Mouse (Mus musculus) embryo, embryonic 10.5 days (tissue): ENCODE results near the gene Twsg1.

ENCODE experiments used
- DNase-seq: peaks from one replicate; pipeline ENCODE4 v3.0.0-alpha.2; 2015; ENCODE audit warnings: low spot score

The Twsg1 gene

DNA sequence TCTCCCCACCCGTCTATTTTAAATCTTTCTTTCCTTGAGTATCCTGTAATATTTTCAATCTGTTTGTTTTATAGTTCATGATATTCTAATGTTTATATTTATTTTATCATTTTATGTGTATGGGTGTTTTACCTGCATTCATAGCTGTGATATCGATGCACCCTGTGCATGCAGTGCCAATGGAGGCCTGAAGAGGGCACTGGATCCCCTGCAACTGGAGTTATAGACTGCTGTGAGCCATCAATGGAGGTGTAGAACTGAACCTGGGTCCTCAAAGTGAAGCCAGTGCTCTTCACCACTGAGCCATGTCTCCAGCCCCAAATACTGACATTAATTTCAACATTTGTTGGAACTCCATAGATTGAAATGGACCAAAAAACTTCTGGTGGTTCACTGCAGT, 17.3 kb downstream of the Twsg1 start:
- DNase-seq: no peak

DNA sequence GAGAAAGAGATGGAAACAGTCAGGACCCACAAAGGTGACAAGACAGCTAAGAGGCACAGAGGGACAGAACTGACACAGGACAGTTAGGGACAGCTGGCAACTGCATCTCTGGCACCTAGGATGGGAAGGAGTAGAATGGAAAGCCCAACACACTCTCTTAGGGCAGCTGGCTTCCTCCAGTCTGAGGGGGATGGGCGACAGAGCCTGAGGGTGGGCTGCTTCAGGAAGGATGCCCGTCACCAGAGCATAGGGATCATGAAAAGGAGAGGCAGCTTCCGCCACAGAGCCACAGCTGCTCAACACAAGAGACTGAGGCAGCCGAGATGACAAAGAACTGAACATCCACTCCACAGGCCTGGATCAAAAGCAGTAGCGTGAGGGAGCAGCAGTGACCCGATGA, 19.5 kb downstream of the Twsg1 start:
- DNase-seq: peak; percentile 32

DNA sequence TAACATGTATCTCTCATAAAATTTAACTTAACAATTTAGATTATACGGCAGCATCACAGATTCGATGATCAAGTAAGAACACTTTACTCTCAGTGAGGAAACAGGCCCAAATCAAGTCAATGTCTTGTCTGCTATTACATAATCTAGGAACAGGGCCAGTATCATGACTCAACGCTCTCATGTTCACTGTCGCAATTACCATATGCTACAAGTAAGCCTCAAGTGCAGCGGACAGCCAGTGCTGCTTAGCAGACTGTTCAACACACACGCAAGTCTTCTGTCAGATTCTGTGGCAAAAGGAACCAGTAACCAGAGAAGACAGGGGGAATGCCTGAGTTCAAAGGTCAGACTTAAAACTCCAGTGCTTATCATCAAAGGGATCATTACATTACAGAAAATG, 20.1 kb downstream of the Twsg1 start:
- no peak for DNase-seq

DNA sequence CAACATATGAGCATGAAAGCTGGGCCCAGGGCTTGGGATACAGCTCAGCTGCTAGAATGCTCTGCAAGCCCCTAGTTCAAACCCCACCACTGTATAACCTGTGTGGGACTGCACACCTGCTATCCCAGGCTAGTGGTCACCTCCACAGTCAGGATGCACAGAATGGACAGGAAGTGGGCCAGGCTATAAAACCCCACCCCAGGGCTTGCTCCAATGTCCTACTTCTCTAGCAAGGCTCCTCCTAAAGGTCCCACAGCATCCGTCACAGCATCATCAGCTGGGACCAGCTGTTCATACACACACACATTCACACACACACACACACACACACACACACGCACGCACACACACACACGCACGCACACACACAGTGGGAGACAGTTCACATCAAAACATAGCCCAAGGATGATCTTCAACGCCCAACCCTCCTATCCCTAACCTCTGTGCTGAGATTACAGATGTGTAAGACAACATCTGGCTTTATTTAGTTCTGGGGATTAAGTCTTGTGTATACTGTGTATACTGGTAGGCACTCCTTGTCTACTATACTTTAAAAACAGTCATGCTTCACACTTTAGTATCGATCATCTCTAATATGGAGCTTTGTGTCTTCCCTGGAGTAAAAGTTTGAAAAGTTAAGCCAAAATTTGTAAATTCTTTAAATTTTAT, 20.7 kb downstream of the Twsg1 start:
- DNase-seq: no peak

DNA sequence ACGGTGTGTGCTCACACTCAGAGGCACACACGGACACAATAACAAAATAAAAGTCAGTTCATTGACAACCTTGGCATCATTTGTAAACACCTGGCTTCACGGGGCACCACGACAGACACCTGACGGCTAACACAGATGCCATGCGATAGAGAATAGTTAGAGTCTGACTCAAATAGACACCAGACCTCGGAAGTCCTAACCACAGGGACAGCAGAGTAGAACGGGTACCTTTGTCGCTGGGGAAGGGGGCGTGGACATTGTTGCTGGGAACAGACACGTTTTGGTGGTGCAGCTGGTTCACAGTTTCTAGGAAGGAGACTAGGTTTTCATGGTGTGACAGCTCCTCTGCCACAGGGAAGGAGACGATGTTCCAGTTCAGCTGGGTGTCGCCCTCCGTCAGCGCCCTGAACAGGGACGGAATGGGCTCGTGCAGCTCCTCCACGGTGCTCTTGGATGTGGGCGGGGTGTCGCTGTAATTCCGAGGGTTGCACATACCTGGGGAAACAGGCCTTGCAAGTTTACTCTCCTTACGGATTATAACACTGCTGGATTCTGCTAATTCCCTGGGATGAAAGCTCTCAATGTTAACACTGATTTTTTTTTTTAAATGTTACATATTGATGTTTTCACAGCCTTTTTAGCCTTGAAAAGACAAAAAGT, 21.6 kb downstream of the Twsg1 start:
- no peak for DNase-seq

DNA sequence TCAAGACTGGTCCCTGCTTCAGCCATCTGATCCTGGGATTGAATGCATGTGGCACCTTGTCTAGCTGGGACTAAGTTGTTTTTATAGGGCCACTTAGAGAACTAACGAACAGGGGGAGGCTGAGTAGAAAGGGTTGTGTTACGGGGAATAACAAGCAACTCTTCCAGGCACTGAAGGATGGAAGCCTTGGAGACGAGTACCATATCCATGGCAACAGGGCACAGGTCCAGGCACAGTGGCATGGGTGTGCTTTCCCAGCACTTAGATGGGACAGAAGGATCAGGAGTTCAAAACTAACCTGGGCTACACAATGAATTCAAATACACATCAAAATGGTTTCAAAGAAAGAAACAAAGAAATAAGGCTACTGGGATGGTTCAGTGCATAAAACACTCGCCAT, 23.9 kb downstream of the Twsg1 start:
- DNase-seq: no peak

DNA sequence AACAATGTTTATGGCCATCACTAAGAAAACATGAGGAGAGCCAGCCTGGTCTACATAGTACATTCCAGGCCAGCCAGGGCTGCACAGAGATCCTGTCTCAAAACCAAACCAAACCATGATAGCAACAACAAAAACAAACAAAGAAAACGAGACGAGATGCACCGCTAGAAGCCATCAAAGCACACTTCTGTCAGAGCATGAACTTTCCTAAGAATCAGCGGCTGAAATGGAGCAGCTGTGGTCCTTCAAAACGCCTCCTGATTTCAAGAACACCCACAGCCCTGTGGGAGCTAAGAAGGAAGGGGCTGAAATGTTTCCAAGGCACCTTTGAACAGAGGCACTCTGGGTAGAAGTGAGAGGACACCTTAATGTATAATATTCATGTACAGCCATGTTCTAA, 26.8 kb downstream of the Twsg1 start:
- DNase-seq: no peak

DNA sequence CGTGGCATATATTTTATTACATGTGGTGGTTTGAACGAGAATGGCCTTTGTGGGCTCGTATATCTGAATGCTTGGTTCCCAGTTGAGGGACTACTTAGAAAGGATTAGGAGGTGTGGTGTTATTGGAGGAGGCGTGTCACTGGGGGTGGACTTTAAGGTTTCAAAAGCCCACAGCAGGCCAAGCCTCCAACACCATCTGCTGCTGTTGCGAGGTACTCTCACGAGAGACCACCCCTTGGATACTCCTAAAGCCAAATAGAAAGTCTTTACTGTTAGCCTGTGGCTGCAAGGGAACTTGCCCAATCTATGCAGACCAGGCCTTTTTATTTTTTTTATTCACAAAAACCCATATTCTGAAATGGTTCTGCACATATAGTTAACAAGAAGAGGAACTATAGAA, 29.1 kb downstream of the Twsg1 start:
- DNase-seq: no peak

DNA sequence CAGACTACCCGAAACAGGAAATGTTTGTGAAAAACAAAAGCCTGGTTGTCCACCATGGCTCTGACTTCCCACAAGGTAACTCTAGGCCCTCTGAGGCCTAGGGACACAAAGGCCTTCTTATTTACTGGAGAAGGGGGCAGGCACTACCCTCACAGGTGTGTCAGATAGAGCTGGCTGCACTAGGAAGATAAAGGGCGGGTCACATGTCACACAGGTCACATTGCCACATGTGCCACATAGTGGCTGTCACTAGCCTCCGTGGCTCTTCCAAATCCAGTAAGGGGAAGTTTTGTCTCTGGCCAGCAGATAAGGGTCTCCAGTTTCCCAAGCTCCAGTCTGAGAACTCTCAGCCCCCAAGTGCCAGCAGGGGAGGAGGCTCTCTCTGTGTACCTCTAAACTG, 31.8 kb downstream of the Twsg1 start:
- no peak for DNase-seq

DNA sequence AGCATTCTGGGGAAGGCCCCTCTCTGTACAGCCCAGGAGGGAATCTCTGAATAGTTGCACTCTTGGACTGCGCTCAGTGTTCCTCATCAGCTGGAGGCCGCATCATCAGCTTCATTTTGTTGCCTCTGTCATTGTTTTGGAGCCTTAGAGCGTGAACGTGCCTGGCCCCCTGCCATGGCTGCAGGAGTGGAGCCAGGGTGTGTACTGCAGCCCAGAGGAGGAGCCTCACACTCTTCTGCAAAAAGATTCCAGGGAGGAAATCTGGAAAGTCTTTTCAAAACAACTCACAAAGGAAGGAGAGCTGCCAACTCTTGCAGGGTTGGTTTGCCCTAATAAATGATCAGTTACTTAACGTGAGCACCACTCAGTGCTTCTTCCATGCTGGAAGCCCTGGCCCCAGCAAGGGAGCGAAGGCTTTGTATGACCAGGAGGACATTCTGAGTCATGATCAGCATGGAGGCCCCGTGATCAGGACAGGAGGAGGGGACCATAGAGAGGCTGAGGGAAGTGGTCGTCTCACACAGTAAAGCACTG, 34.8 kb downstream of the Twsg1 start:
- DNase-seq: no peak

DNA sequence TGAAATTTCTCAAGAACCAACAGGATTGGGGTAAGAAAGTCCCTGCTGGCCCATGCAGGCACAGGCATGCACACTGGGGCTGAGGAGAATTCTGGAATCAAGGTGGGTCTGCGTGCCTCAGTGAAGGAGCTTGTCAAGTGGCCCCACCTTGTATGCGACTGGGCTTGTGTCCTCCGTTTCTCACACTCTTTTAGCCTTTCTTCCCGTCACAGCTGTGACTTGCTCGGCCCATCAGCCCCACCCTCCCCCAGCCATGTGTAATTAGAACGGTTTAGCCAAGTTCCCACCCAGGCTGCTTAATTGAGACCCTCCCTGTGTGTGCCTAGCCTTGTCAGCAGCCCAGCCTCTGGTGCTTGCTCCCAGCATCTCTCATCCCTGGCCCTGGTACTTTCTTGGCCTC, 36.9 kb downstream of the Twsg1 start:
- no peak for DNase-seq

DNA sequence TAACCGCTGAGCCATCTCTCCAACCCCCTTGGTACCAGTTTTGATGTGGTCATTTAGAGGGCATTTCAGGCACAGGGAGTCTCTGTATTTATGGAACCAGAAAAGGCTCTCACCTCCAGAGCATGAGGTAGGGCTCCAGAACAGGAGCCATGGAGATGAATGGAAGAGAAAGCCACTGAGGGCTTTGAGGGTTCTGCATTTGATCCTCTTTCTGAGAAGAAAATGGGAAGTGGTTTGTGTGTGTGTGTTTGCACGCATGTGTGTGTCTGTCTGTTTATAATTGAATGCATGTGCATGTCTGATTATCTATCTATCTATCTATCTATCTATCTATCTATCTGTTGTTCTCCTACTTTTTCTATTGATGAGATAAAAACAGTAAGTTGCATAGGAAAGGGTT, 38.8 kb downstream of the Twsg1 start:
- DNase-seq: no peak

DNA sequence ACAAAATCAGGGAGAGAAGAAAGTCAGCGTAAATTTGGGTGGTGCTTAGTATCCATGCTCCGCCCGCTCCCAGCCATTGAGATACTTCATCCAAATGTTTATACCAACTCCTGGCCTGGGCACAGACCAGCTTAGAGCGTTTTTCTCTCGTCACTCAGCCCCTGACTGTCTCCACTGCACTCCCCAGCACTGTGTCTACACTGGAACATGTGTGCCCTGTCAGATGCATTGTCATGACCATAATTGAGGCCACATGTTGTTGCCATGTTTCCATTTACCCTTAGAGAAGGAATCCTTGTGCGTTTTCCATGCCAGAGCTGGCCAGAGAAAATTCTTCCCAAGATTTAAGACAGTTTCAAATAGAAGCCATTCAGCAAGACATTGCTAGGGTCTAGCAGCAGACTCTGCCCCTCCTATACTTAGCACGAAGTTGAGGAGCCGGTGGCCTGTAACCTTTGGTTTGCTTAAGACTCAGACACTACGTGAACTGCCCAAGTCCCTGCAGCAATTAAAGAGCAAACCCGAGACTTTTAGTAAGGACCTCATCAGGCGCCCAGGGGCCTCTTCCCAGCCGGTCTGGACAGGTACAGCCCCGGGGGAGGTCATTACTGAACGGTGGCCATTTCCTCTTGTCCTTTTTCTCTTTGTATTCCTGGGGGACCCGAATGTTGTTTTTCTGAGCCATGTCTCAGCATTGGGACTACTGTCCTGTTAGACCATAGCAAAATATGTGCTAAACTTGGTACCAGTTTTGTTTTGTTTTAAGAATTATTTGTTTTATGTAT, 39.5 kb downstream of the Twsg1 start:
- DNase-seq: peak; percentile 28

DNA sequence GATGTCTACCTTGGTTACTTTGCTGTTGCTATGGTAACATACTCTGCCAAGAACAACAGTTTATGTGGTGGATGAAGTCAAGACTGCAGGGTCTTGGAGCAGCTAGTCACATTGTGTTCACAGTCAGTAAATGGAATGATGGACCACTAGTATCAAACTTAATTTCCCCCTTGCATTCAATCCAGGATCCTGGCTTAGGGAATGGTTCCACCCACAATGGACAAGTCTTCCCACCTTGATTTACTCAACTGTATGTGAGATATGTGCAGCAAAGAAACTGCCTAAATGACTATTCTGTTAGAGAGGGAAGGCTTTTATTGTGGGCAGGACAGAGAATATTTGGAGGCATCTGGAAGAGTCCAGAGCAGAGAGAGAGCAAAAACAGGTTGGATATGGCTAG, 42.8 kb downstream of the Twsg1 start:
- no peak for DNase-seq

DNA sequence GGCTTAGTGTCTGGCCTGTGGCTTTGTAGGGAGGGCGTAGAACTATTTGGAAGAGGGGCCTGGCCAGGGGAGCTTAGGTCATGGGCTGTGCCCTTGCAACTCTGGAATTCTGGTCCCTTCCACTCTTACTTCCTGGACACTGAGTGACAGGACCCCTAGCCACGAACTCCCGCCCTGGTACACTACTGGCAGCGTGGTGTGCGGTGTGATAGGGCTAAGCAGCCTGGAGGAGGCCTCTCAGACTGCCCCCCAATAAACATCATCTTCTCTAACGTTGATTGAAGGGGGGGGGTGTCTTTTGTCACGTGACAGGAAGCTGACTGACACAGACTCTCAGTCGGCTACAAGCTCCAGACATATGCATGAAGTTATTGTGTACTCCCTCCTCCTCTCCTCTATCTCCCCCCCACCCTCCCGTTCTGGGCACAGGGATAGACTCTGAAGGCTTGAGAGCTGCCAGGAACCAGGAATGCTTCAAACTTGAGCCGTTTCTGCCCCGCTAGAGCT, 44.1 kb downstream of the Twsg1 start:
- DNase-seq: peak; percentile 8

DNA sequence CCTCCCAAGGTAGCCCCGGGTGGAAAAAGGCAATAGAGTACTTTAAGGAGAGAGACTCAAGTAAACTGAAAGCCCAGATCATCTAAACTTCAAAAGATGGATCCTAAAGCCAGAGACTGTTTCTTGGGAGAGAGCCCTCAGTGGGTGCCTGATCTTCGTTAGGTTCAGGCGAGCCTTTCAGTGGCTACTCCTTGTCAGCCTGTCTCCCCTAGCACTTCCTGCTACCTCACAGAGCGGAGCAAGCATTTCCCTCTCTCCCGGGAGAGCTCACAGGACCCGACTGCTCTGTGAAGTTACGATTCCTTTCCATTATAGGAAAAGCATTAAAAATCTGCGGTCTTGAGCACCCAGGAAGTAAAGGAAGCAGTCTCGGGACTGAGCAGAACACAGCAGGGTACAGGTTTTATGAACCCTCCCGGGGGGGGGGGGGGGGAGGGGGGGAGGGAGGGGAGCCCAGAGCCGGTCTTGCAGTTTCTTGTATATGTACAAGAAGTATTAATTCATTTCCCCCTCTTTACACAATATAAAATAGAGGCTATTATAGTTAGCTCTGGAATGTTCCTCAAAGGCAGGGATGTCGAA, 44.6 kb downstream of the Twsg1 start:
- DNase-seq: no peak

DNA sequence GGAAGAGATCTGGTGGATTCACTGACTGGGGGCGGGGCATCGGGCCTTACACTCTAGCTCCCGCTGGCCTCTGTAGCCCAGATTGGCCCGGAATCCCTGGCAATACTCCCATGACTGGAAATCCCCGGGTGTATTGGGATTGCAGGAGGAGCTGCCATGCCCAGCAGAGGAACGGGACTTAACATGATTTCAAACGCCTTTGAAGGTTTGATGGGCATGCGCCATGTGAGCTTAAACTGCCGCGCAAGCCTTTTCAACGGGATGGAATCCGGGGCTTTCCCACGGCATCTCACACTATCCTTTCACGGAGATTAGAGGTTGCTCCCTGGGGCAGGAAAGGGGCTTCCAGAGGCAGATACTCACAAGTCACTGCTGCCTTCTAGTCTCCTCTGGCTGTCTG, 45.8 kb downstream of the Twsg1 start:
- no peak for DNase-seq

DNA sequence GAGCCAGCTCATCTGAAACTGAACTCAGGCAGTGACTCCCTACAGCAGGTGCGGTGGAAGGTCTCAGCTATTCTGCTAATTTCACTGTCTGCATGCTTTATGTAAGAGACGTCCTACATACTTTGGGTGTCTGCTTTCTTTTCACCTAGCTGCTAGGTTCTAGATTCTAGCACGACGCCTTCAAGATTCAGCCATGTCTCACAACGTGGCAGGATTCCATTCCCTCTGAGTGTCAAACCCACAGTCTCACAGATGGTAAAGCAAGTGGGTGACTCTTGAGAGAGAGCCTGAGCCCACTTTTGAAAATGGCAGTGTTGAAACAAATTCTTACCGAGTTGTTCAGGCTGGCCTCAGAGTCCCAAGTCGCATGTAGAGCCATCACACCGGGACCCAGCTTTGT, 47.2 kb downstream of the Twsg1 start:
- no peak for DNase-seq

DNA sequence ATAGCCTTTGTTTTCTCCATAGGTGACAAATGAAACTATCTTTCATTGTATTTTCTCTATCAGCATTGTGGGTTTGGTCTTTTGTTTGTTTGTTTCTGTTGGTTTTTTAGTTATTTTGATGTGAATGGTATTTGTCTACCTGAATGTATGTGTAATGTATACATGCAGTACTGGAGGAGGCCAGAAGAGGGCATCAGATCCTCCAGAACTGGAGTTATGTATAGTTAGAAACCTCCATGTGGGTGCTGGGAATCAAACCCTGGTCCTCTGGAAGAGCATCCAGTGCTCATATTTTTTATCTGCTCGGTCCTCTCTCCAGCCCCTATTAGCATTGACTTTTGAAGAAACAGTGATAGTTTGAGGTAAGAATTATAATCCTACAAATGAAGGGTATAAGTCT, 48.0 kb downstream of the Twsg1 start:
- DNase-seq: no peak

DNA sequence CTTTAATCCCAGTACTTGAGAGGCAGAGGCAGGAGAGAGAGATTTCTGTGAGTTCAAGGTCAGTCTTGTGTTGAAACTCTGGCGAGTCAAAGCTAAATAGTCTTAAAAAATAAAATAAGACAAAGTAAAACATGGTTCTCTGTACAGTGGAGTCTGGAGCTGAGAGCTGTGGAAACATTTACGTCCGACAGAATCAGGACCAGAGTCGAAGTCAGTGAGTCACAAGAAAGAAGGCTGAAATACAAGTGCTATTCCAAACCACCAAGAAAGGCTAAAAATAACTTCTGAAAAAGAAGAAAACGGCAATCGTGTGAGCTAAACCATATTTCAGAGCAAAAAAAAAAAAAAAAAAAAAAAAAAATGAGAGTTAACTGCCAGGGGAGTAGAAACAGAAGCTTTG, 48.7 kb downstream of the Twsg1 start:
- no peak for DNase-seq

DNA sequence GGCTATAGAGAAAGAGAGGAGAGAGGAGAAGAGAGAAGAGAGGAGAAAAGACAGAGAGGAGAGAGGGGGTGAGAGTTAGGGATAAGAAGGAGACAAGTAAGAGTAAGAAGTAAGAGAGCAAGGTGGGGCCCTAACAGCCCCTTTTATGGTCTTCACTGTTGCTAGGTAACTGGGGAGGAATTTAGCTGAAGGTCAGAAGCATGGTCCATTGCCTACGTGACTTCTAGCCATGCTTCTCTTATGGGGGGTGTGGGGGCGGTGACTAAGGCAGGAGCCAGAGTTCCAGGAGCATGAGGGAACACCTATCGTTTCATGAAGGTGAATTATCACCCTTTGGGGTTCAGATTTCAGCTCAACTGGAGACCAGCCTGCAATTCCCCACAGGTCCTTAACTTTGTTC, 55.0 kb downstream of the Twsg1 start:
- no peak for DNase-seq

DNA sequence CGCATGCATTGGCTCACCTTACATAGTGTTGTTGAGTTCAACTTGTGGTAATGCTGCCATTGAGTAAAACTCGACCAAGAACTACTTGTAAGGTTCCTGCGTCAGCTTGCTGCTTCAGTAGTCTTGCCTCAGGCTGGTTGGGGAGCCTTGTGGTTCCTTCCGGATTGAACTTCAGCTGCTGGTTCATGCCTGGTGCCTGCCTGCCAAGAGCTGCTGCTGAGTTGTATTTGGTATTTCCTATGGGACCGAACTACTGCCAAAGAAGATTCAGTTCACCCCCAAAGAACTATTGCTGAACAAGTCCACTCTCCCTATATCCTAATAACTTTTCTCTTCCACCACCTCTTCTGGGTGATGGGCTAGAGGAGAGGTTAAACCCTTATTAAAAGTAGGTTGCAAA, 61.5 kb downstream of the Twsg1 start:
- no peak for DNase-seq

DNA sequence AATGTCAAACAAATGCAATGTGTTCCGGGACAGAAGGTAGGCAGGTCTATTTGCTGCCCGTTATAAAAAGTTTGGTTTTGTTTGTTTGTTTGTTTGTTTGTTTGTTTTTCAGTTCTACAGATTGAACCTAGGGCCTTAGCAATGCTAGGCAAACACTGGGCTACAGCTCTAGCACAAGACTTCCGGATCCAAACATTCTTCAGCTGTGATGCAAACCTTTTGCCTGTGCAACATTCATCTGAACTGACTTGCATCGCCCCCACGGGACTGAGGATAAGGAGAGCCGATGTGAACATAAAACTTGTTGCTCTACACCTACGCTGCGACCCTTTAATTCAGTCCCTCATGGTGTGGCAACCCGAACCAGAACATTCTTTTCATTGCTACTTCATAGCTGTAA, 64.5 kb downstream of the Twsg1 start:
- DNase-seq: no peak
